Mouse (Mus musculus): ENCODE measurements around the gene Pctp.

DNA sequence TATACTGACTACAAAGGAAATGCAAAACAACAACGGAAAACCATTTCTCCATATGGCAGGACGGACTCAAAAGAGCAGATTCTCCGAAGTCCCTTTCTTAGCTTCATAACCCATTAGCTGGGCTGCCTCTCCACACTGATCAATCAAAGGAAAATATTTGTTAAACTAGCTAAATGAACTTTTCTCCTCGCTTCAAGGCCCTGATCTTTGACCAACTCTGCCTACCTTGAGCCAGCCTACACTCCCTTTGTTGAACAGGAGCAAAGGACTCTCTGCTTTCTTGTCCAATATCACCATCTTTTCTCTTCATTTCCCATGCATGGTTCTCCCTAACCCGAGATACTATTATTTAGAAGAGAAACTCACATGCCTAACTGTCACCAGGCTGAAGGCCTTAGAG lies 7.1 kb downstream of the Pctp start:
- TF ChIP-seq POLR2A (IDR thresholded peaks at IDR 0.05; ENCODE audit: control insufficient read depth in 1 of 2, insufficient read depth in 1 of 2, low read depth in 1 of 2, low read length in 2 of 2, poor library complexity in 1 of 2) (no peak), MYC (IDR thresholded peaks at IDR 0.05; ENCODE audit: low read depth, low read length) (no peak), CTCF (IDR thresholded peaks at IDR 0.05 in 2 of 3, conservative IDR thresholded peaks at IDR 0.05 in 1 of 3; ENCODE audit: control insufficient read depth in 1 of 3, insufficient read depth in 1 of 3, low read depth in 2 of 3, low read length in 3 of 3, poor library complexity in 1 of 3, severe bottlenecking in 1 of 3) (no peak), JUND (IDR thresholded peaks at IDR 0.05; ENCODE audit: low read depth, low read length) (no peak)
